Mouse (Mus musculus): Measurements from ENCODE around the gene Olfr851. TPM values are rescaled to one million over a fixed set of nuclear protein-coding genes. Genes with fewer than 3 reads are reported as not detected.

Gene Olfr851
- polyA plus RNA-seq (2012; fragmentation: generic; extraction: Trizol): not detected

DNA sequence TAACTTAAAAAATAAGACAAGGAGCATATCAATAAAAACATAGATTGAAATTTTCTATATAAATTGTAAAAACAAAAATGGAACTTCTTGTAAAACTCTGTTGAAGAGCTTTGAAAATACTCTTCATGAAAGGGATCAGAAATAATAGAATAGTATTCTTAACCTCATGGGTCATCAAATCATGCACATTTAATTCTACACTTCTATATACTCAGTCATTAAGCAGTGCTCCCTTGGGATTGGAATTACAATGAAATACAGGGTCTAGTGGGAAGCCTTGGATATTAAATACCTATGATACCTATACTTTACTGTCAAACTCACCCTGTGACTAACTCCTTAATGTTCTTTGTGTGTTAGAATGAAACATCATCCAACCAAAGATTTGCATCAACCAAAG, at the start of gene Olfr851:
Gene Olfr851, plus strand, starts transcription at position 301 of the 400 bp plus-strand sequence.

DNA sequence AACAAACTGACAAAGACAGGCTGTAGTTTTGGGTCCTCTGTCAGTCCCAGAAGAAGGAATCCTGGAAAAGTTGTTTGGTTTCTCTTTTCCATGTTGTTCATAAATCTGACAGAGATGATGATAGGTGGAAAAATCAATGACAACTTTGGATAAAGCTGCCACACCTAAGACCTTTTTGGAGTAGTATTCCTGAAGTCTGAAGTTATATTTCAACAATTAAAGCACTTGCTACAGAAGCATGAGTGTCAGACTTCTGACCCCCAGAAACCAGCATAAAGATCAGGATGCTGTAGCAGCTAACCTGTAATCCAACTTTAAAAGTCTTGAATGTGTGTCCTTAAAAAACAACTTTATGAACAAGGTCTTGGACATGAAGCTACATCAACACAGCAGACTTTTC, 14.9 kb upstream of the Olfr851 start, which contains the start of gene Olfr850:
Gene Olfr850, minus strand, starts transcription at position 101 of the 400 bp plus-strand sequence.

DNA sequence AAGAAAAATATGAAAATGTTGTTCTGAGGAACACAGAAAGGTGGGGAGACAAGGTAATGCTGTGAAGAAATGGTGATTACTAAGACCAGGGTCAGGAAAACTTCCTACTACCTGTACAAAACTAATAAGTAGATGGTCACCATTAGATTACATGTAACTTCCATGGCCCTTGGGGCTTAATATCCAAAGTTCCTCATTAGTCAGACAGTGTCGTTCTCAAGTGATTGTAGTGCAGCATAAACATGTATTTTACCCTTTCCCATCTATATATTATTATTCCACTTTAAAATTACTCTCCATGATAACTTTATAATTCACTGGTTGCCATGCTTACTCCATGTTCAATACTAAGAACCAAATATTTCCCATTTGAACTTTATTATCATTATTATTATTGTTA, 47.9 kb downstream of the Olfr851 start, which contains the start of gene Olfr853:
Gene Olfr853, minus strand, starts transcription at position 101 of the 400 bp plus-strand sequence.

Other genes starting within 250 kb of the Olfr851 start
- not detected for gene Olfr843, start 241.3 kb upstream of the Olfr851 start, polyA plus RNA-seq (2012; fragmentation: generic; extraction: Trizol)
- gene Olfr844, start 176.9 kb upstream of the Olfr851 start, polyA plus RNA-seq (2012; fragmentation: generic; extraction: Trizol): not detected
- not detected for gene Olfr845, start 156.8 kb upstream of the Olfr851 start, polyA plus RNA-seq (2012; fragmentation: generic; extraction: Trizol)
- gene Olfr846, start 129.3 kb upstream of the Olfr851 start, polyA plus RNA-seq (2012; fragmentation: generic; extraction: Trizol): not detected
- gene Olfr847, start 114.6 kb upstream of the Olfr851 start, polyA plus RNA-seq (2012; fragmentation: generic; extraction: Trizol): not detected
- not detected for gene Olfr849, start 53.0 kb upstream of the Olfr851 start, polyA plus RNA-seq (2012; fragmentation: generic; extraction: Trizol)
- not detected for gene Olfr850, start 15.0 kb upstream of the Olfr851 start, polyA plus RNA-seq (2012; fragmentation: generic; extraction: Trizol)
- not detected for gene Olfr853, start 47.8 kb downstream of the Olfr851 start, polyA plus RNA-seq (2012; fragmentation: generic; extraction: Trizol)
- gene Olfr854, start 74.1 kb downstream of the Olfr851 start, polyA plus RNA-seq (2012; fragmentation: generic; extraction: Trizol): not detected
- gene Olfr855, start 89.3 kb downstream of the Olfr851 start, polyA plus RNA-seq (2012; fragmentation: generic; extraction: Trizol): not detected
- 1 to 10 TPM in 1 of 2 experiments, under 1 TPM in 1; 0.19 to 3.8 TPM for gene Zfp317, start 128.8 kb downstream of the Olfr851 start, polyA plus RNA-seq (2012; fragmentation: generic; extraction: Trizol)
- gene Olfr857, start 216.1 kb downstream of the Olfr851 start, polyA plus RNA-seq (2012; fragmentation: generic; extraction: Trizol): not detected